Mouse (Mus musculus) spleen, postnatal 36 days (tissue): ENCODE measurements around the gene Cdc34.

ENCODE experiments used
- DNase-seq, 2 experiments: peaks; one replicate each; pipeline ENCODE4 v3.0.0; 2022; ENCODE audit warnings: low spot score in 2 of 2, mixed read lengths in 1 of 2

The Cdc34 gene

GRCm38 (mm10) chr10:79670071-79670888 lies 11.7 kb upstream of the Cdc34 start:
- DNase-seq = no peak

GRCm38 (mm10) chr10:79671396-79672087 lies 10.5 kb upstream of the Cdc34 start:
- no peak for DNase-seq

GRCm38 (mm10) chr10:79672088-79672455 lies 9.9 kb upstream of the Cdc34 start:
- no peak for DNase-seq

GRCm38 (mm10) chr10:79673054-79673453 lies 8.9 kb upstream of the Cdc34 start:
- DNase-seq = no peak

GRCm38 (mm10) chr10:79675346-79676035 lies 6.5 kb upstream of the Cdc34 start:
- DNase-seq = no peak

GRCm38 (mm10) chr10:79680606-79681495 lies 1.1 kb upstream of the Cdc34 start:
- DNase-seq = no peak

- peak in 1 of 2 experiments; percentile 26 for DNase-seq
Measured at GRCm38 (mm10) chr10:79682551-79682915, 538 bp downstream of the Cdc34 start.

GRCm38 (mm10) chr10:79682916-79683582 lies 1.1 kb downstream of the Cdc34 start:
- DNase-seq = peak in 1 of 2 experiments; percentile 34

- no peak for DNase-seq
Measured at GRCm38 (mm10) chr10:79683726-79684640, 2.0 kb downstream of the Cdc34 start.

- DNase-seq = no peak
Measured at GRCm38 (mm10) chr10:79684770-79685600, 3.0 kb downstream of the Cdc34 start.

- no peak for DNase-seq
Measured at GRCm38 (mm10) chr10:79686219-79686618, 4.2 kb downstream of the Cdc34 start.

GRCm38 (mm10) chr10:79686691-79687090 lies 4.7 kb downstream of the Cdc34 start:
- DNase-seq = no peak

- DNase-seq = no peak
Measured at GRCm38 (mm10) chr10:79687513-79687912, 5.5 kb downstream of the Cdc34 start.

GRCm38 (mm10) chr10:79688720-79689119 lies 6.7 kb downstream of the Cdc34 start, which contains the start of gene Gzmm:
Gene Gzmm (plus strand): TSS chr10:79689020.
- DNase-seq = no peak

- no peak for DNase-seq
Measured at GRCm38 (mm10) chr10:79689178-79689577, 7.2 kb downstream of the Cdc34 start.

- no peak for DNase-seq
Measured at GRCm38 (mm10) chr10:79691986-79692548, 10.1 kb downstream of the Cdc34 start.

GRCm38 (mm10) chr10:79693580-79694378 lies 11.8 kb downstream of the Cdc34 start:
- no peak for DNase-seq

- no peak for DNase-seq
Measured at GRCm38 (mm10) chr10:79694379-79694655, 12.3 kb downstream of the Cdc34 start.
